Mouse (Mus musculus) liver (tissue): ENCODE data around the gene Gpx4.
"Not testable (repeated sequence)": the region's sequence is repeated elsewhere in the genome, so short reads cannot be mapped to it uniquely, and the experiment has no call there.

Source experiments
- DNase-seq: peaks from one replicate; pipeline ENCODE4 v3.0.0-alpha.2; 2020; ENCODE audit warnings: mixed read lengths

Gene Gpx4

GRCm38 (mm10) chr10:80050885-80051617 lies 4.1 kb downstream of the Gpx4 start:
- DNase-seq: no peak

- peak; percentile 73 for DNase-seq
Observed at GRCm38 (mm10) chr10:80051618-80052373, 4.8 kb downstream of the Gpx4 start.

- DNase-seq: no peak
Observed at GRCm38 (mm10) chr10:80052374-80052764, 5.4 kb downstream of the Gpx4 start.

GRCm38 (mm10) chr10:80053259-80053780 lies 6.4 kb downstream of the Gpx4 start:
- DNase-seq: peak; percentile 100

GRCm38 (mm10) chr10:80053831-80054815 lies 7.2 kb downstream of the Gpx4 start:
- DNase-seq: peak; percentile 84

GRCm38 (mm10) chr10:80054911-80055310 lies 7.9 kb downstream of the Gpx4 start:
- DNase-seq: not testable (repeated sequence)

- DNase-seq: no peak
Observed at GRCm38 (mm10) chr10:80055364-80055763, 8.4 kb downstream of the Gpx4 start.

GRCm38 (mm10) chr10:80055891-80056290 lies 8.9 kb downstream of the Gpx4 start:
- no peak for DNase-seq

- DNase-seq: no peak
Observed at GRCm38 (mm10) chr10:80056506-80056905, 9.5 kb downstream of the Gpx4 start.

GRCm38 (mm10) chr10:80056976-80057682 lies 10.2 kb downstream of the Gpx4 start:
- DNase-seq: no peak

- no peak for DNase-seq
Observed at GRCm38 (mm10) chr10:80057683-80058326, 10.8 kb downstream of the Gpx4 start.

GRCm38 (mm10) chr10:80063104-80063503 lies 16.1 kb downstream of the Gpx4 start:
- no peak for DNase-seq

- no peak for DNase-seq
Observed at GRCm38 (mm10) chr10:80063877-80064650, 17.1 kb downstream of the Gpx4 start.

GRCm38 (mm10) chr10:80069251-80069650 lies 22.3 kb downstream of the Gpx4 start:
- DNase-seq: no peak

- no peak for DNase-seq
Observed at GRCm38 (mm10) chr10:80069948-80070450, 23.0 kb downstream of the Gpx4 start.

GRCm38 (mm10) chr10:80070837-80071515 lies 24.0 kb downstream of the Gpx4 start:
- peak; percentile 88 for DNase-seq

- DNase-seq: no peak
Observed at GRCm38 (mm10) chr10:80071516-80071900, 24.5 kb downstream of the Gpx4 start.

- no peak for DNase-seq
Observed at GRCm38 (mm10) chr10:80072623-80073489, 25.9 kb downstream of the Gpx4 start.
